Mouse (Mus musculus): Measurements from ENCODE around the gene Iqgap1. TPM values are rescaled to one million over a fixed set of nuclear protein-coding genes. Genes with fewer than 3 reads are reported as not detected.

Iqgap1 gene
- total and polyA plus RNA-seq, 3 experiments: 20.6 to 87.9 (median 58.8) TPM

DNA sequence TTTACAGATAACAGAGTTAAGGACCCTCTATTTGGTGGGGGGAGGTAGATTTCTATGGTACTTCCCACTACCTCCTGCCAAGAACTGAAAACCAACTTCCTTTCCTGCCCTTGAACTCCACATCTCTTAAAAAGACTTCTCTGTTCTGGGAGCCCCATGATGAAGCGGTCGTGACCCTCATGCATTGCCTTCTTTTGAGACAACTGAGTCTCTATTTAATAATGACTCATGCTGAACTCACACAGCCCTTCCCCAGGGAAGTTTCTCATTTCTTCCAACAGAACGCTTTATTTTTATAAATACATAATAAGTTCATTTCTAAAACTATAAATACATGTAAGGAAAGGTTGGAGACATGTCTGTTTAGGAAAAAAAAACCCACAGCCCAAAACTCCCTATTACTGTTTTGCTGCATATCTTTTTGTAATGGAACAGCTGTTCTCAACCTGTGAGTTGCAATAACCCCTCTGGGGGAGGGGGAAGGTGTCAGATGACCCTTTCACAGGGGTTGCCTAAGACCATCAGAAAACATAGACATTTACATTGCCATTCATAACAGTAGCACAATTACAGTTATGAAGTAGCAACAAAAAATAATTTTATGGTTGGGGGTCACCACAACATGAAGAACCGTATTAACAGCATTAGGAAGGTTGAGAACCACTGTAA, 10.3 kb upstream of the Iqgap1 start:
- H3K4me1 ChIP-seq (ENCODE audit: control insufficient read depth in 1 of 2, insufficient read depth in 2 of 2, low read length in 2 of 2): peaks cover 12 to 21% of the 10 kb centered on the region in 2 experiments
- H3K79me2 ChIP-seq (ENCODE audit: control insufficient read depth, insufficient read depth, low read length, poor library complexity): no peaks in the 10 kb centered on the region
- H3K36me3 ChIP-seq (ENCODE audit: control insufficient read depth in 1 of 2, insufficient read depth in 2 of 2, low read length in 2 of 2): peaks cover 0 to 24% of the 10 kb centered on the region in 2 experiments; a peak in 2 of 4 replicates
- H3K27ac ChIP-seq (ENCODE audit: control insufficient read depth, low read depth, low read length): no peak overlapping the region
- TF ChIP-seq EP300 (IDR thresholded peaks at IDR 0.05; ENCODE audit: low read depth in 1 of 2, low read length in 2 of 2) (peak in 1 of 2 experiments; percentile 44; a peak in 1 of 4 replicates), HCFC1 (IDR thresholded peaks at IDR 0.05; ENCODE audit: low read depth, low read length) (no peak)
- H3K27me3 ChIP-seq (ENCODE audit: control insufficient read depth in 1 of 2, insufficient read depth in 2 of 2, low read length in 2 of 2): no peaks in the 10 kb centered on the region
- DNase-seq (ENCODE audit: low read depth, low spot score): no peak
- no peak overlapping the region for H3K4me3 ChIP-seq (ENCODE audit: control insufficient read depth in 1 of 2, insufficient read depth in 1 of 2, low read depth in 2 of 2, low read length in 2 of 2)
- 0 out of 2 replicates have a peak overlapping the region, but pooled peaks have one; percentile 12 for H3K9ac ChIP-seq (ENCODE audit: control insufficient read depth, low read depth, low read length, poor library complexity, severe bottlenecking)
- H3K9me3 ChIP-seq (replicated peaks; ENCODE audit: insufficient read depth, low read length): no peaks in the 10 kb centered on the region

DNA sequence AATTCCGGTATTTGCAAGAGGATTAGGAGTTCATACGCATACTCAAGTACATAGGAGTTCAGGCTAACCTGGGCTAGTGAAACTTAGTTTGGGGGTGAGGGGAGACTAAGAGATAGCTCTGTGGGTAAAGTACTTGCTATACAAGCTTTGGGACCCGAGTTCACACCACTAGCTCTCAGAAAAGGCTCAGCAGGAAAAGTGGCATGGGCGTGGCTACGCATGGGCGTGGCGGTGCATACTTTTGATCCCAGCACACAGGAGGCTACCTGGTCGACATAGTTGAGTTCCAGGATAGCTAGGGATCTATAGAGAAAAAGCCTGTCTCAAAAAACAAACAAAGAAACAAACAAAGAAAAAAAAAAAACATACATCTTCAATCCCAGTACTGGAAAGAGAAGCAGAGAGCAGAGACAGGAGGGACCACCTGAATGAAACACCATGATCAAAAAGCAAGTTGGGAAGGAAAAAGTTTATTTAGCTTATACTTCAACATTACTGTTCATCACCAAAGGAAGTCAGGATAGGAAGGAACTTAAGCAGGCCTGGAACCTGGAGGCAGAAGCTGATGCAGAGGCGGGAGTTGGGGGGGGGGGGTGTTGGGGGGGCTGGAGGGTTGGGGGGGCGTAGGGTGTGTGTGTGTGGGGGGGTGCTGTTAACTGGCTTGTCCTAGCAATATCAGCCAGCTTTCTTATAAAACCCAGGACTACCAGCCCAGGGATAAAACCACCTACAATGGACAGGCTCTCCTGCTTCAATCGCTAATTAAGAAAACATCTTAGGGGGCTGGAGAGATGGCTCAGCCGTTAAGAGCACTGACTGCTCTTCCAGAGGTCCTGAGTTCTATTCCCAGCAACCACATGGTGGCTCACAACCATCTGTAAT, 8.1 kb upstream of the Iqgap1 start:
- Histone ChIP-seq H3K27ac (ENCODE audit: control insufficient read depth, low read depth, low read length) (peak overlapping the region; percentile 43), H3K9ac (ENCODE audit: control insufficient read depth, low read depth, low read length, poor library complexity, severe bottlenecking) (peak overlapping the region; percentile 38), H3K4me3 (ENCODE audit: control insufficient read depth in 1 of 2, insufficient read depth in 1 of 2, low read depth in 2 of 2, low read length in 2 of 2) (peak overlapping the region; percentile 23 to 44), H3K27me3 (ENCODE audit: control insufficient read depth in 1 of 2, insufficient read depth in 2 of 2, low read length in 2 of 2) (no peaks in the 10 kb centered on the region), H3K9me3 (replicated peaks; ENCODE audit: insufficient read depth, low read length) (no peaks in the 10 kb centered on the region), H3K79me2 (ENCODE audit: control insufficient read depth, insufficient read depth, low read length, poor library complexity) (no peaks in the 10 kb centered on the region), H3K36me3 (ENCODE audit: control insufficient read depth in 1 of 2, insufficient read depth in 2 of 2, low read length in 2 of 2) (peaks cover 0 to 15% of the 10 kb centered on the region in 2 experiments; a peak in 2 of 4 replicates), H3K4me1 (ENCODE audit: control insufficient read depth in 1 of 2, insufficient read depth in 2 of 2, low read length in 2 of 2) (peaks cover 7 to 15% of the 10 kb centered on the region in 2 experiments)
- TF ChIP-seq TBP (IDR thresholded peaks at IDR 0.05; ENCODE audit: low read depth, low read length): peak; percentile 83
- peak; percentile 99 for TF ChIP-seq ZMIZ1 (IDR thresholded peaks at IDR 0.05; ENCODE audit: low read depth, low read length)
- peak; percentile 78 for TF ChIP-seq ETS1 (IDR thresholded peaks at IDR 0.05; ENCODE audit: low read depth, low read length)
- 0 out of 2 replicates have a peak, but pooled peaks have one; percentile 9 for TF ChIP-seq ZNF384 (IDR thresholded peaks at IDR 0.05; ENCODE audit: low read depth, low read length)
- no peak for TF ChIP-seq EP300 (IDR thresholded peaks at IDR 0.05; ENCODE audit: low read depth in 1 of 2, low read length in 2 of 2)
- TF ChIP-seq HCFC1 (IDR thresholded peaks at IDR 0.05; ENCODE audit: low read depth, low read length): no peak
- peak; percentile 59 for TF ChIP-seq NRF1 (IDR thresholded peaks at IDR 0.05; ENCODE audit: insufficient read depth, low read depth, low read length, poor library complexity, severe bottlenecking)
- peak in 1 of 2 experiments; percentile 41; a peak in 1 of 4 replicates for TF ChIP-seq POLR2A (IDR thresholded peaks at IDR 0.05; ENCODE audit: control insufficient read depth in 1 of 2, insufficient read depth in 1 of 2, low read depth in 1 of 2, low read length in 2 of 2, poor library complexity in 1 of 2)
- TF ChIP-seq POLR2AphosphoS2 (IDR thresholded peaks at IDR 0.05; ENCODE audit: low read length): peak; percentile 48; the same call in 1 of the 2 replicates
- peak; percentile 81 for DNase-seq (ENCODE audit: low read depth, low spot score)

All from MEL (cell line).